Mouse (Mus musculus): ENCODE data around the gene Hoxa6.

Gene Hoxa6

GRCm38 (mm10) chr6:52180726-52181125 lies 27.8 kb downstream of the Hoxa6 start:
- intact Hi-C loops (cut with DNase I), result no loop called here

- intact Hi-C loops (cut with DNase I), result no loop called here
Measured at GRCm38 (mm10) chr6:52180213-52180710, 28.3 kb downstream of the Hoxa6 start.

GRCm38 (mm10) chr6:52179690-52180089 lies 28.8 kb downstream of the Hoxa6 start:
- intact Hi-C loops (cut with DNase I), result no loop called here

DNA sequence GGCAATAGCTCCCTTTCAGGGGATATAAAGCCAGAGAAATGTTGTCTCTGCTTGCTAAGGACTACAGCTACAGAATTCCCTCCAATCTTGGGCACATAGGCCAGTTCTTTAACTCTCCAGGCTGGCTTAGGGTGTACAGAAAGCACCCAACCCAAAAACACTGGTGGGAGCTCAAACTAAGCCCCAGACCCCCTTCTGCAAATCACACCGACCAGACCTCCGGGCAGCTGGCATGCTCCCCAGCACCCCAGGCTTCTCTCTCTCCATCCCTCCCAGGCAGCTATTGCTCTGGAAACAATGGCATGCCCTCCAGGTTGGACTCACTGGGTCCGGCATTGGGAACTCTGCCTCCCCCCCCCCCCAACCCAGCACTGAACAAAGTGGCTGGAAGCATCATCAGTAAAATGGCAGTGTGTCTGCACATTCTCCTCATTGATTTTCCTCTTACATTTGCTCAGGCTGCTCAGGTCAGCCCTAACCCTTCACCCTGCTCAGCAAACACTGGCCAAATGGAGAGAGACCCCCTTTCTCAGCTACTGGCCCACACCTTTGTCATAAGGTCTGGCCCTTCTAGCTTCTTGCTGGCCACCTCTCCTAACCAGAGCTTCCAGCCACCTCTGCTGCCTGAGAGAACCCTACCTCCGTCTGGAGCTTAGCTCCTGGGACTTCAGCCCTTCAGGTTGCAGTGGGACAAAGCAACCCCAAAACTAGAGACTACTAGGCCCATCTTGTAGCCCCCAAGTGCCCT lies 29.4 kb downstream of the Hoxa6 start:
- intact Hi-C loops (cut with DNase I), result no loop called here

- intact Hi-C loops (cut with DNase I), result no loop called here
Measured at GRCm38 (mm10) chr6:52177806-52178205, 30.7 kb downstream of the Hoxa6 start.

DNA sequence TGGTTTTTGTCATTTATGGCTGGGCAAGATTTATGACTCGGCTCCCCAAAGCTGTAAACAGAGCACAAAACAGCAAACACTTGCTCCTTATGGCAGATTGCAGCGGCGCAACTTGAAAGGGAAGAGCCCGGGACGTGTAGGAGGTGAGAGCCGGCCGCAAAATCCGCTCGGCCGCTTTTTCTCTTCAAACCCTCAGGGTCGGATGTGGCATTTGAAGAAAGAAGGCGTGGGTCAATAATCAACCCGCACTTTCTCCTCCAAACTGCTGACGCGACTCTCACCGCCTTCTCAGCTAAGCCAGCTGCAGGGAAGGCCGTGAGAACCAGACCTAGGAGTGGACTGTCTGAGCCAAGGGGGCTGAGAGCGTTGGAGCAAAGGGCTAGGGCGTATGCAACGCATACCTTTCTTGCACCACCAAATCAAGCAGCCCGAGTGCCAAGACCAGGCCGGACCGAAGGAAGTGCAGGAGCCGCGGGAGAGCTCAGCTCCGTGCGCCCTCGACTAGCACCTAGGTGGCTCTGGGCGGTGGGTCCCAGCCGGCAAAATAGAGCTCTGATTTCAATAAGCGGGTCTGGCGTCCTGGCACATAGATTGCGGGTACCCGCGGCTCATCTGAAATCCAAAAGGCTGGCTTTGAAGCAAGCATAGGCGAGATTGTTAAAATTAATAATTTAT lies 31.3 kb downstream of the Hoxa6 start, which contains the start of gene 5730596B20Rik:
Gene 5730596B20Rik, plus strand, starts transcription at position 438 of the 675 bp plus-strand sequence.
- intact Hi-C loops (cut with DNase I), result no loop called here

- intact Hi-C loops (cut with DNase I), result no loop called here
Measured at GRCm38 (mm10) chr6:52176391-52176790, 32.1 kb downstream of the Hoxa6 start.

GRCm38 (mm10) chr6:52175864-52176263 lies 32.7 kb downstream of the Hoxa6 start:
- intact Hi-C loops (cut with DNase I), result loop anchor here (2.0 kb wide), 1 partner anchor 15 kb away; the partner anchor contains the start of gene Hoxa4

GRCm38 (mm10) chr6:52174968-52175751 lies 33.4 kb downstream of the Hoxa6 start:
- intact Hi-C loops (cut with DNase I), result loop anchor here (2.0 kb wide), 1 partner anchor 16 kb away; the partner anchor contains the start of gene Hoxa4

DNA sequence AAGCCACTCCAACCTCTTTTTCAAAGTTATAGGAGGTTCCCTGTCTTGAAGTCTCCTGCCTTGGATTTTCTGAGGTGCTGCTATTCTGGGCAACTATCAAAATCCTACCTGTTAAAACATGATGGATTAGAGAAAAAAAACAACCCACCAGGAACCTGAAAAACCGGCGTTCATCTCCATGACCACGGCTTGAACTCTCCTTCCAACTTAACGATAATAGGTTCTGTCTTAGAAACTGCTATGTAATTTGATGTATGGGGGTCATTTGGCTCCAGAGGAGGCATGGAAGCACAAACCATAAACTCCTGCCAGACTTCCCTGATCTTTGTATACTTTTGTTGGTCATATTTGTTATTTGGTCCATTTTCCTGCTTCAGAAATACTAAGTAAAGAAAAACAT lies 34.9 kb downstream of the Hoxa6 start:
- intact Hi-C loops (cut with DNase I), result loop anchor here (2.0 kb wide), 1 partner anchor 17 kb away; the partner anchor contains the start of gene Hoxa4

GRCm38 (mm10) chr6:52172501-52172900 lies 36.0 kb downstream of the Hoxa6 start:
- intact Hi-C loops (cut with DNase I), result no loop called here

DNA sequence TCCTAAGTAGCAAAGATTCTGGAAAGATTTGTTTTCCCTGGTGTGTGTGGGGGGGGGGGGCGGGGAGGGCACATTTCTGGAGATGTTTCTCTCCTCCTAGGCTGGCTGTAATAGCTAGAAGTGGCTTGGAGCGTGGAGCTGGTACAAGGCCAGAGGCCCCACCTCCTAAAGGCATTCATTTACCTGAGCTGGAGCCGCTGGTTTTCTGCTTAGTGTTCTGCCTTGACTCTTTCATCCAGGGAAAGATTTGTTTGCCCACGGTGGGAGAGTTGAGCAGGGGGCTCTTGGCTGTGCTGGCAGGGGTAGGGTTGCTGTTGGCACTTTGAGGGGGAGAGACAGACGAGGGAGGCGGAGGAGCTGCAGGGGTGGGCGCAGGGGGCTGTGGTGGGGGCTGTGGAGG lies 36.6 kb downstream of the Hoxa6 start:
- intact Hi-C loops (cut with DNase I), result no loop called here

GRCm38 (mm10) chr6:52171331-52171730 lies 37.2 kb downstream of the Hoxa6 start:
- intact Hi-C loops (cut with DNase I), result no loop called here

GRCm38 (mm10) chr6:52170898-52171223 lies 37.7 kb downstream of the Hoxa6 start:
- intact Hi-C loops (cut with DNase I), result no loop called here

- intact Hi-C loops (cut with DNase I), result no loop called here
Measured at GRCm38 (mm10) chr6:52170166-52170897, 38.2 kb downstream of the Hoxa6 start.

GRCm38 (mm10) chr6:52169499-52170165 lies 38.9 kb downstream of the Hoxa6 start:
- intact Hi-C loops (cut with DNase I), result no loop called here

DNA sequence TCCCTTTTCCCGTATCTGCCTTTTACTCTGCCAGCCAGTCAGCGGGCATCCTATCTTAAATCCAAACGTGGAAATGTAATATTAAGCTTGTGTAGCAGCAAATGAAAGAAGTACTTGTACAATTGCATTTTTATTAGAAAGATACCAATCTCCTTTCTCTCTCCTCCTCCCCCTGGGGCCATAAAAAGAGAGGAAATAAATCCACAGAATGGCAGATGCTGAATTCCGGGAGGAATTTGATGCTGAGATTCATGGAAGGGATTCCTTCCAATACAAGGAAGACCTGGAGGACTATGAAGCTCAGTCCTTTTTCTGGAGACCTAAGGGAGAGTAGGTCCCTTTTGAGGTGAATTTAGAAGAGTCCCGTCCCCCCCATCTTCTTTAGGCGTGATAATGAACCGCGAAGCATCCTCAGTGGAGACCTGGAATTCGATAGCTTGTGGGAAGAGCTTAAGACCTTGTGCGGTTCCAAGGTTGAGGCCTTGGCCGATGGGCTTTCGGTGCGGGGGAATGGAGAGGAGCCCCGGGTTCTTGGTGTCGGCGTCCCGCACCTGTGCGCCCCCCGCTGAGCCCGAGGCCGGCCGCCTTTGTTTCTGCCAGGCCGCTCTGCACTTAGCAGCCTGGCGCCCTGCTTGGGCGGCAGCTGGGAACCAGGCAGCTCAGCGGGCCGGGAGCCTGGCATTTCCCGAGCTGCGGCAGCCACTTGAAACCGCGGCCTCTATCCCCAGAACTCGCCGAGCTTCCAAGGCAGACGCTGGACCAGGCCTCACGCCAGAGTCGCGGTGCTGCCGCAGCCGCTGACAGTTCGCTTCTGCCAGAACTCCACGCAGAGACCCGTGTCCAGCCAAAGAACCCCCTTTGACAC lies 40.1 kb downstream of the Hoxa6 start:
- intact Hi-C loops (cut with DNase I), result no loop called here

DNA sequence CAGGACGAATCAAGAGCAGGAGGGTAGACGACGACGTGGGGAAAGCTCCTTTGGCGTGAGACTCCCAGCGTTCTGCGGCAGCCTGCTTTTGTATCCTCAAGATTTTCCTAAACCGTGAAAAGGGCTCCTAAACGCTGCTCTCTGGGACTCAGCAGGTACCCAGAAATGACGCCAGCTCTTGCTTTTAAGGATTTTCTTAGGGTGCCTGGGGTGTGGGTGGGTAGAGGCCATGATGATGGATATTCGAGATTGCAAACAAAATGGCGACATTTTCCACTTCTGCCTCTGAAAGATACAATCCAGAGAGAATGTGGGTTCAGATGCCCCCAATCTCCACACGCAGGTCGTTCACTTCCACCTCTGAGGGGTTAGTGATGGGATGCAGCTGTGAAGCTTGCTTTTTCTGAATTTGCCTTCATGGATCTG lies 40.8 kb downstream of the Hoxa6 start:
- intact Hi-C loops (cut with DNase I), result no loop called here

GRCm38 (mm10) chr6:52167176-52167575 lies 41.3 kb downstream of the Hoxa6 start:
- intact Hi-C loops (cut with DNase I), result no loop called here
